Mouse (Mus musculus): ENCODE measurements around the gene Slfn8. TPM values are rescaled to one million over a fixed set of nuclear protein-coding genes. Genes with fewer than 3 reads are reported as not detected.

Slfn8 gene
- polyA plus RNA-seq, 1 experiment from 2014 or later, result 0.33 TPM

GRCm38 (mm10) chr11:82961743-82962142, 58.9 kb downstream of the Slfn8 start:
- Histone ChIP-seq H3K36me3 (ENCODE audit: control insufficient read depth, insufficient read depth, low read length) (no peaks in the 10 kb centered on the region), H3K4me1 (replicated peaks; ENCODE audit: control insufficient read depth, insufficient read depth) (no peaks in the 10 kb centered on the region), H3K4me3 (ENCODE audit: low read depth, low read length) (no peak overlapping the region), H3K9ac (ENCODE audit: low read length) (no peak overlapping the region), H3K27me3 (ENCODE audit: control insufficient read depth, insufficient read depth, low read length) (no peaks in the 10 kb centered on the region), H3K27ac (replicated peaks) (no peak overlapping the region), H3K4me2 (replicated peaks; ENCODE audit: low read depth) (no peak overlapping the region), H3K9me3 (ENCODE audit: control insufficient read depth, low read length) (no peaks in the 10 kb centered on the region)
- WGBS, result 66% methylated on average over 2 of the region's 2 CpGs
- ATAC-seq (ENCODE audit: low FRiP score, low TSS enrichment) (no peak), DNase-seq (ENCODE audit: low spot score) (no peak)
- no peak for TF ChIP-seq CTCF (IDR thresholded peaks at IDR 0.05; ENCODE audit: low read depth)
- TF ChIP-seq EP300 (optimal IDR thresholded peaks at IDR 0.05), result no peak

- WGBS, result 12% methylated on average over 4 of the region's 4 CpGs
- Histone ChIP-seq H3K27me3 (ENCODE audit: control insufficient read depth, insufficient read depth, low read length) (no peaks in the 10 kb centered on the region), H3K9me3 (ENCODE audit: control insufficient read depth, low read length) (no peaks in the 10 kb centered on the region), H3K9ac (ENCODE audit: low read length) (no peak overlapping the region), H3K36me3 (ENCODE audit: control insufficient read depth, insufficient read depth, low read length) (no peaks in the 10 kb centered on the region), H3K4me2 (replicated peaks; ENCODE audit: low read depth) (no peak overlapping the region), H3K27ac (replicated peaks) (no peak overlapping the region), H3K4me1 (replicated peaks; ENCODE audit: control insufficient read depth, insufficient read depth) (no peaks in the 10 kb centered on the region), H3K4me3 (ENCODE audit: low read depth, low read length) (no peak overlapping the region)
- DNase-seq (ENCODE audit: low spot score) (peak; percentile 15), ATAC-seq (ENCODE audit: low FRiP score, low TSS enrichment) (no peak)
- peak; percentile 86 for TF ChIP-seq CTCF (IDR thresholded peaks at IDR 0.05; ENCODE audit: low read depth)
- no peak for TF ChIP-seq EP300 (optimal IDR thresholded peaks at IDR 0.05)
These were observed 61.0 kb downstream of the Slfn8 start for GRCm38 (mm10) chr11:82959613-82960012.

DNA sequence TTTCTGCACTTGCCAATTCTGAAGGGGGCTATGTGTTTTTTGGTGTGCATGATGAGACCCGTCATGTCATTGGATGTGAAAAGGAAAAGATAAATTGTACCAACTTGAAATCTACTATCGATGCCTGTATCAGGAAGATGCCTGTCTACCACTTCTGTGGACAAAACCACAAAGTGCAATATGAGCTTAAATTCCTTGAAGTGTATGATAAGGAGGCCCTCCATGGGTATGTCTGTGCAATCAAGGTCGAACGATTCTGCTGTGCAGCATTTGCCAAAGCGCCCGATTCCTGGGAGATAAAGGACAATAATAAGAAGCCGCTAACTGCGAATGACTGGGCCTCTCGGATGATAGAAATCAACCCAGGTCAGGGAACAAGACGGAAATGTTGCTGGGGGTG, 63.7 kb downstream of the Slfn8 start:
- no peak overlapping the region for H3K4me3 ChIP-seq (ENCODE audit: low read depth, low read length)
- 0 out of 2 replicates have a peak, but pooled peaks cover 3% of the 10 kb centered on the region for H3K27me3 ChIP-seq (ENCODE audit: control insufficient read depth, insufficient read depth, low read length)
- TF ChIP-seq EP300 (optimal IDR thresholded peaks at IDR 0.05) (no peak), CTCF (IDR thresholded peaks at IDR 0.05; ENCODE audit: low read depth) (no peak)
- H3K9ac ChIP-seq (ENCODE audit: low read length), result no peak overlapping the region
- no peaks in the 10 kb centered on the region for H3K36me3 ChIP-seq (ENCODE audit: control insufficient read depth, insufficient read depth, low read length)
- H3K4me1 ChIP-seq (replicated peaks; ENCODE audit: control insufficient read depth, insufficient read depth), result no peaks in the 10 kb centered on the region
- no peak overlapping the region for H3K4me2 ChIP-seq (replicated peaks; ENCODE audit: low read depth)
- H3K9me3 ChIP-seq (ENCODE audit: control insufficient read depth, low read length), result no peaks in the 10 kb centered on the region
- DNase-seq (ENCODE audit: low spot score), result no peak
- 74% methylated on average over 10 of the region's 10 CpGs for WGBS
- no peak for ATAC-seq (ENCODE audit: low FRiP score, low TSS enrichment)
- no peak overlapping the region for H3K27ac ChIP-seq (replicated peaks)

GRCm38 (mm10) chr11:82954631-82955030, 66.0 kb downstream of the Slfn8 start:
- H3K27ac ChIP-seq (replicated peaks), result no peak overlapping the region
- no peak for ATAC-seq (ENCODE audit: low FRiP score, low TSS enrichment)
- H3K9me3 ChIP-seq (ENCODE audit: control insufficient read depth, low read length), result no peaks in the 10 kb centered on the region
- H3K4me2 ChIP-seq (replicated peaks; ENCODE audit: low read depth), result no peak overlapping the region
- TF ChIP-seq EP300 (optimal IDR thresholded peaks at IDR 0.05) (no peak), CTCF (IDR thresholded peaks at IDR 0.05; ENCODE audit: low read depth) (no peak)
- WGBS, result 68% methylated on average over 6 of the region's 6 CpGs
- H3K36me3 ChIP-seq (ENCODE audit: control insufficient read depth, insufficient read depth, low read length), result no peaks in the 10 kb centered on the region
- 0 out of 2 replicates have a peak, but pooled peaks cover 3% of the 10 kb centered on the region for H3K27me3 ChIP-seq (ENCODE audit: control insufficient read depth, insufficient read depth, low read length)
- H3K9ac ChIP-seq (ENCODE audit: low read length), result no peak overlapping the region
- no peaks in the 10 kb centered on the region for H3K4me1 ChIP-seq (replicated peaks; ENCODE audit: control insufficient read depth, insufficient read depth)
- H3K4me3 ChIP-seq (ENCODE audit: low read depth, low read length), result no peak overlapping the region
- DNase-seq (ENCODE audit: low spot score), result no peak

DNA sequence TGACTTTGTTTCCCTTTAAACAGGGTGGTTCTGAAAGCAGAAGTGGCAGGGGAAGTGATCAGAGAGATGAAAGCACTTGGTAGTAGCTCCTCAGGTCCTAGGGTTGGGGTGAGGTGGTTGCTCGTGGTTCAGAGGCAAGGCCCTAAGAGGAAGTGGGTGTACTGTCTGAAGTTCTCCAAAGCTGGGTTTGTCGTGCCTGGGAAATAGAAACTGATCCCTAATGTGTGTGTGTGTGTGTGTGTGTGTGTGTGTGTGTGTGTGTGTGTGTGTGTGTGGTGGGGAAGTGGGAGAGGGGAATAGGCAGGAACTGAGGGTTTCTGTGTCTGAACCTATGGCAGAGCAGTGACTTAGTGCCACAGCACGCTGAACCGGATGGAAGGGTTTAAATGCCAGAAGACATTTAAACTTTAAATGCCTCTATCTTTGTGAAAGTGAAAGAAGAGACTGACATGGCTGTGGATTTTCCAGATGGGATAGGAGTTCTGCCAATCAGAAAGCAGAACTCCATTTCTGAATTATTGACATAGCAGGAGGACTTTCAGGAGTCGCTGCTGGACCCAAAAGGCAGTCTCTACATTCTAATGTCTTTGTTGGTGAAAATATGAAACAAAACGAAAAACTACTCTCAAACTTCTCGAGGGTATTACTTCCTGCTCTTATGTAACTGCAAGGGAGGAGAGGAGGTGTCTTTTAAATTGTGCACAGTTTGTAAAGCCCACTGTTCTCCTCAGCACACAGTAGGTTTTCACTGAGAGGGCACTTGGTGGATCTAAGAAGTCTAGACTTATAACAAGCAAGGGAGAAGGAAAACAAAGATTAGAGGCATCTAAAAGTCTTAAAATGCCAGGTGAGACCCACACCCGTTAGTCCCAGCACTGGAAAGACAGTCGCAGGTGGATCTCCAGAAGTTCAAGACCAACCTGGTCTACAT, 67.7 kb downstream of the Slfn8 start:
- Histone ChIP-seq H3K27ac (replicated peaks) (peak overlapping the region; percentile 69), H3K9me3 (ENCODE audit: control insufficient read depth, low read length) (no peaks in the 10 kb centered on the region), H3K36me3 (ENCODE audit: control insufficient read depth, insufficient read depth, low read length) (no peaks in the 10 kb centered on the region), H3K4me2 (replicated peaks; ENCODE audit: low read depth) (peak overlapping the region; percentile 31), H3K4me1 (replicated peaks; ENCODE audit: control insufficient read depth, insufficient read depth) (no peaks in the 10 kb centered on the region), H3K4me3 (ENCODE audit: low read depth, low read length) (peak overlapping the region; percentile 26), H3K27me3 (ENCODE audit: control insufficient read depth, insufficient read depth, low read length) (0 out of 2 replicates have a peak, but pooled peaks cover 3% of the 10 kb centered on the region), H3K9ac (ENCODE audit: low read length) (no peak overlapping the region)
- 57% methylated on average over 9 of the region's 9 CpGs for WGBS
- TF ChIP-seq CTCF (IDR thresholded peaks at IDR 0.05; ENCODE audit: low read depth), result no peak
- TF ChIP-seq EP300 (optimal IDR thresholded peaks at IDR 0.05), result no peak
- DNase-seq (ENCODE audit: low spot score) (no peak), ATAC-seq (ENCODE audit: low FRiP score, low TSS enrichment) (no peak)

Small RNA genes within 50 kb of the gene (microRNA-seq; reads per million reads assigned to microRNA genes)
- gene Gm27598 (not detected), gene Mir7679 (not detected)

Other genes with a start within 250 kb of the Slfn8 start
- 13.4 and 13.7 TPM in 2 replicates for gene Lig3, start 239.7 kb downstream of the Slfn8 start, polyA plus RNA-seq (2015; fragmentation: Nextera tagmentation; extraction: Ambion mirVana)
- gene Rffl, start 149.6 kb downstream of the Slfn8 start, polyA plus RNA-seq (2015; fragmentation: Nextera tagmentation; extraction: Ambion mirVana), result 16.4 and 17.1 TPM in 2 replicates
- gene Rad51d, start 130.2 kb downstream of the Slfn8 start, polyA plus RNA-seq (2015; fragmentation: Nextera tagmentation; extraction: Ambion mirVana), result 8.3 and 9.7 TPM in 2 replicates
- gene Fndc8, start 128.7 kb downstream of the Slfn8 start, polyA plus RNA-seq (2015; fragmentation: Nextera tagmentation; extraction: Ambion mirVana), result 0.08 TPM in 1 of 2 replicates, not detected in the other
- gene Nle1, start 112.4 kb downstream of the Slfn8 start, polyA plus RNA-seq (2015; fragmentation: Nextera tagmentation; extraction: Ambion mirVana), result 15.3 and 16.8 TPM in 2 replicates
- 0.99 and 1.2 TPM in 2 replicates for gene Unc45b, start 110.3 kb downstream of the Slfn8 start, polyA plus RNA-seq (2015; fragmentation: Nextera tagmentation; extraction: Ambion mirVana)
- gene Slfn5, start 69.5 kb downstream of the Slfn8 start, polyA plus RNA-seq (2015; fragmentation: Nextera tagmentation; extraction: Ambion mirVana), result 2.6 TPM in 2 replicates
- 4.4 and 5.1 TPM in 2 replicates for gene Slfn9, start 29.0 kb downstream of the Slfn8 start, polyA plus RNA-seq (2015; fragmentation: Nextera tagmentation; extraction: Ambion mirVana)
- gene Slfn2, start 44.3 kb upstream of the Slfn8 start, polyA plus RNA-seq (2015; fragmentation: Nextera tagmentation; extraction: Ambion mirVana), result 22.1 and 23.1 TPM in 2 replicates
- gene Slfn1, start 96.0 kb upstream of the Slfn8 start, polyA plus RNA-seq (2015; fragmentation: Nextera tagmentation; extraction: Ambion mirVana), result 0.17 and 0.29 TPM in 2 replicates
- gene Slfn4, start 154.4 kb upstream of the Slfn8 start, polyA plus RNA-seq (2015; fragmentation: Nextera tagmentation; extraction: Ambion mirVana), result 0.52 and 0.64 TPM in 2 replicates
- gene Slfn3, start 170.5 kb upstream of the Slfn8 start, polyA plus RNA-seq (2015; fragmentation: Nextera tagmentation; extraction: Ambion mirVana), result 0.22 and 0.31 TPM in 2 replicates

Data from stomach, postnatal 0 days (tissue).